Comparison of ENCODE assay signal across 18 mouse cellular contexts in genomic region chr1:190041096-190041706, GRCm38 (mm10).
DNase-seq lines count a peak whose midpoint lies in the region; ATAC-seq and TF ChIP-seq lines count a peak whose summit lies in the region.
"Had no signal": no experiment of that assay in that cellular context is flagged by ENCODE, and none has a peak within 500 bp of the region (broad histone marks: within the 10 kb centered on the region; RNA-seq: fewer than 3 reads in every experiment).

No protein-coding gene starts in this region.

- H3K9ac ChIP-seq in kidney, postnatal 0 days (ENCODE audit: low read depth, low read length): no peak overlapping the region
- no peak overlapping the region for H3K9ac ChIP-seq in stomach, postnatal 0 days (ENCODE audit: low read length)
- H3K9ac ChIP-seq: midbrain, embryonic 12.5 days; neural tube, embryonic 12.5 days had no signal

- no peak overlapping the region for H3K4me2 ChIP-seq in kidney, postnatal 0 days (ENCODE audit: low read length)
- H3K4me2 ChIP-seq in stomach, postnatal 0 days (replicated peaks; ENCODE audit: low read depth): no peak overlapping the region
- H3K4me2 ChIP-seq: heart, embryonic 11.5 days; midbrain, embryonic 12.5 days; neural tube, embryonic 12.5 days had no signal

- 67% methylated on average over 7 of the region's 7 CpGs for WGBS in kidney, postnatal 0 days
- WGBS in stomach, postnatal 0 days: 49% methylated on average over 7 of the region's 7 CpGs

- H3K4me3 ChIP-seq in kidney, postnatal 0 days (replicated peaks; ENCODE audit: low read depth, low read length): no peak overlapping the region
- no peak overlapping the region for H3K4me3 ChIP-seq in testis, adult 2 months (ENCODE audit: control insufficient read depth, low read depth, low read length)
- no peak overlapping the region for H3K4me3 ChIP-seq in stomach, postnatal 0 days (ENCODE audit: low read depth, low read length)
- H3K4me3 ChIP-seq: midbrain, embryonic 12.5 days; neural tube, embryonic 12.5 days had no signal

- peak; percentile 37; the same call in 1 of the 2 replicates for TF ChIP-seq CTCF in kidney, postnatal 0 days (IDR thresholded peaks at IDR 0.05; ENCODE audit: low read depth)
- peak; percentile 40; the same call in 1 of the 2 replicates for TF ChIP-seq CTCF in testis, adult 2 months (IDR thresholded peaks at IDR 0.05; ENCODE audit: control insufficient read depth, insufficient read depth, insufficient replicate concordance, low read depth, low read length)
- TF ChIP-seq CTCF in stomach, postnatal 0 days (IDR thresholded peaks at IDR 0.05; ENCODE audit: low read depth): peak; percentile 46

- H3K4me1 ChIP-seq in kidney, postnatal 0 days (replicated peaks; ENCODE audit: insufficient read depth, low read length): no peaks in the 10 kb centered on the region
- H3K4me1 ChIP-seq in testis, adult 2 months (ENCODE audit: control insufficient read depth, insufficient read depth, low read length): no peaks in the 10 kb centered on the region
- H3K4me1 ChIP-seq in stomach, postnatal 0 days (replicated peaks; ENCODE audit: control insufficient read depth, insufficient read depth): no peaks in the 10 kb centered on the region
- H3K4me1 ChIP-seq: midbrain, embryonic 12.5 days; neural tube, embryonic 12.5 days had no signal

- no peaks in the 10 kb centered on the region for H3K9me3 ChIP-seq in kidney, postnatal 0 days (replicated peaks; ENCODE audit: low read length)
- H3K9me3 ChIP-seq in stomach, postnatal 0 days (ENCODE audit: control insufficient read depth, low read length): no peaks in the 10 kb centered on the region
- H3K9me3 ChIP-seq: midbrain, embryonic 12.5 days; neural tube, embryonic 12.5 days had no signal

- no peaks in the 10 kb centered on the region for H3K27me3 ChIP-seq in kidney, postnatal 0 days (ENCODE audit: insufficient read depth, low read length)
- H3K27me3 ChIP-seq in testis, adult 2 months (ENCODE audit: control insufficient read depth, insufficient read depth, low read length): no peaks in the 10 kb centered on the region
- H3K27me3 ChIP-seq in stomach, postnatal 0 days (ENCODE audit: control insufficient read depth, insufficient read depth, low read length): no peaks in the 10 kb centered on the region
- H3K27me3 ChIP-seq: neural tube, embryonic 12.5 days had no signal

- no peak for TF ChIP-seq EP300 in stomach, postnatal 0 days (optimal IDR thresholded peaks at IDR 0.05)

- ATAC-seq in kidney, postnatal 0 days (replicated peaks; ENCODE audit: low FRiP score, low read depth): no peak
- ATAC-seq in stomach, postnatal 0 days (ENCODE audit: low FRiP score, low TSS enrichment): no peak
- ATAC-seq: forebrain, embryonic 16.5 days; inflammation-experienced regulatory T-cells, adult 6 months; Patski had no signal

- H3K27ac ChIP-seq in kidney, postnatal 0 days: no peak overlapping the region
- no peak overlapping the region for H3K27ac ChIP-seq in testis, adult 2 months (ENCODE audit: control insufficient read depth, insufficient read depth, low read depth, low read length)
- no peak overlapping the region for H3K27ac ChIP-seq in stomach, postnatal 0 days (replicated peaks)
- H3K27ac ChIP-seq: midbrain, embryonic 12.5 days; neural tube, embryonic 12.5 days had no signal

- no peaks in the 10 kb centered on the region for H3K36me3 ChIP-seq in kidney, postnatal 0 days (ENCODE audit: insufficient read depth, low read length)
- no peaks in the 10 kb centered on the region for H3K36me3 ChIP-seq in testis, adult 2 months (ENCODE audit: control insufficient read depth, insufficient read depth, low read length)
- no peaks in the 10 kb centered on the region for H3K36me3 ChIP-seq in stomach, postnatal 0 days (ENCODE audit: control insufficient read depth, insufficient read depth, low read length)
- H3K36me3 ChIP-seq: midbrain, embryonic 12.5 days; neural tube, embryonic 12.5 days had no signal

- no peak for TF ChIP-seq POLR2A in testis, adult 2 months (IDR thresholded peaks at IDR 0.05; ENCODE audit: control insufficient read depth, low read depth, low read length)

- DNase-seq in adrenal gland, postnatal 14 days: peak; percentile 36
- no peak for DNase-seq in adrenal gland, postnatal 25 days
- no peak for DNase-seq in kidney, postnatal 0 days (ENCODE audit: low spot score)
- no peak for DNase-seq in kidney, postnatal 10 days
- DNase-seq in testis, postnatal 14 days (ENCODE audit: low spot score): no peak
- DNase-seq in stomach, postnatal 0 days (ENCODE audit: low spot score): no peak
- no peak for DNase-seq in cerebellum, adult 11 months
- DNase-seq: adrenal gland, adult 2 months; B cell, adult 2 months; cerebellum, postnatal 36 days; lung, postnatal 36 days had no signal
